Mouse (Mus musculus): ENCODE results near the gene Frem3.

Frem3 gene

GRCm38 (mm10) chr8:80710670-80711400 lies 100.0 kb downstream of the Frem3 start:
- DNase-seq (ENCODE audit: low read depth, low spot score), result no peak

- no peak for DNase-seq (ENCODE audit: low read depth, low spot score)
Observed at GRCm38 (mm10) chr8:80714461-80714860, 103.6 kb downstream of the Frem3 start.

GRCm38 (mm10) chr8:80732326-80732725 lies 121.4 kb downstream of the Frem3 start:
- DNase-seq (ENCODE audit: low read depth, low spot score), result no peak

GRCm38 (mm10) chr8:80738046-80738387 lies 127.1 kb downstream of the Frem3 start:
- DNase-seq (ENCODE audit: low read depth, low spot score), result peak; percentile 16

- DNase-seq (ENCODE audit: low read depth, low spot score), result peak; percentile 33
Observed at GRCm38 (mm10) chr8:80738388-80739154, 127.7 kb downstream of the Frem3 start.

- peak; percentile 91 for DNase-seq (ENCODE audit: low read depth, low spot score)
Observed at GRCm38 (mm10) chr8:80739155-80739924, 128.5 kb downstream of the Frem3 start, which contains the start of gene Smarca5. TSS of gene Smarca5 (minus strand) at chr8:80739497.

- DNase-seq (ENCODE audit: low read depth, low spot score), result no peak
Observed at GRCm38 (mm10) chr8:80739932-80740331, 129.1 kb downstream of the Frem3 start.
